Mouse (Mus musculus): ENCODE results near the gene Vmn1r172. TPM values are rescaled to one million over a fixed set of nuclear protein-coding genes. Genes with fewer than 3 reads are reported as not detected.
"Not testable (repeated sequence)": the region's sequence is repeated elsewhere in the genome, so short reads cannot be mapped to it uniquely, and the experiment has no call there.

The Vmn1r172 gene
- polyA plus RNA-seq (2014; fragmentation: Nextera tagmentation; extraction: Ambion mirVana) = not detected in 2 replicates

GRCm38 (mm10) chr7:23658016-23658415 lies at the start of gene Vmn1r172:
Gene Vmn1r172, plus strand, starts transcription at chr7:23658316.
- no peak for ATAC-seq (ENCODE audit: low FRiP score)
- Histone ChIP-seq H3K36me3 (replicated peaks; ENCODE audit: control insufficient read depth, insufficient read depth) (no peaks in the 10 kb centered on the region), H3K9me3 (ENCODE audit: control insufficient read depth, low read length) (no peaks in the 10 kb centered on the region), H3K27ac (no peak within 1 kb of the TSS), H3K4me1 (replicated peaks; ENCODE audit: control insufficient read depth, insufficient read depth, low read length) (no peaks in the 10 kb centered on the region), H3K4me3 (replicated peaks; ENCODE audit: low read length) (no peak within 1 kb of the TSS), H3K27me3 (ENCODE audit: control insufficient read depth, insufficient read depth, low read length) (no peaks in the 10 kb centered on the region), H3K9ac (no peak within 1 kb of the TSS), H3K4me2 (replicated peaks) (no peak within 1 kb of the TSS)
- WGBS = 74% methylated on average over 2 of the region's 2 CpGs
- DNase-seq (ENCODE audit: low spot score) = no peak

DNA sequence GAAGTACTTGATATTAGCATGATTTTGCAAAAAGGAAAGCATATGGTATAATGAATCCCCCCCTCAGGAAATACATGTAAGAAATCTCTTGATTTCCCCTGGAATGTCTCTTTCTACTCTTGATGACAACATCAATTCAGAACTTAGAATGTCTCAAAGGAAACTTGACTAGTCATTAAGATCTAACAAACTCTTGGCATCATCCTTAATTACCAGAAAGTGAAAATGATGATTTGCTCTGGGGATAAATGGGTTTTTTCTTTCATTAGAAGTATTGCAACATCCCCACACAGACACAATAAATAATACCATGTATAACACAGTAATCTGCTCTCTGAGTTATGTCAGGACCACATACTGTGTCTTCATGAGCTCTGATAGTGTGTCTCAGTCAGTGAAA lies 27.7 kb upstream of the Vmn1r172 start, which contains the start of gene Vmn1r171:
Gene Vmn1r171, plus strand, starts transcription at position 301 of the 400 bp plus-strand sequence.
- Histone ChIP-seq H3K27me3 (ENCODE audit: control insufficient read depth, insufficient read depth, low read length) (no peaks in the 10 kb centered on the region), H3K9me3 (ENCODE audit: control insufficient read depth, low read length) (peaks cover 42% of the 10 kb centered on the region), H3K9ac (no peak within 1 kb of the TSS), H3K4me1 (replicated peaks; ENCODE audit: control insufficient read depth, insufficient read depth, low read length) (no peaks in the 10 kb centered on the region), H3K4me2 (replicated peaks) (no peak within 1 kb of the TSS), H3K36me3 (replicated peaks; ENCODE audit: control insufficient read depth, insufficient read depth) (no peaks in the 10 kb centered on the region), H3K4me3 (replicated peaks; ENCODE audit: low read length) (no peak within 1 kb of the TSS), H3K27ac (no peak within 1 kb of the TSS)
- DNase-seq (ENCODE audit: low spot score) (no peak), ATAC-seq (ENCODE audit: low FRiP score) (no peak)

- H3K4me1 ChIP-seq (replicated peaks; ENCODE audit: control insufficient read depth, insufficient read depth, low read length); H3K9ac ChIP-seq; H3K4me3 ChIP-seq (replicated peaks; ENCODE audit: low read length); ATAC-seq (ENCODE audit: low FRiP score); H3K4me2 ChIP-seq (replicated peaks); H3K27me3 ChIP-seq (ENCODE audit: control insufficient read depth, insufficient read depth, low read length); H3K36me3 ChIP-seq (replicated peaks; ENCODE audit: control insufficient read depth, insufficient read depth); H3K27ac ChIP-seq; H3K9me3 ChIP-seq (ENCODE audit: control insufficient read depth, low read length); DNase-seq (ENCODE audit: low spot score): not testable (repeated sequence)
- WGBS = 63% methylated on average over 1 of the region's 1 CpGs
Observed at GRCm38 (mm10) chr7:23700403-23700802, 42.3 kb downstream of the Vmn1r172 start, which contains the start of gene Vmn1r173. Gene Vmn1r173, plus strand, starts transcription at chr7:23700703.

Other genes with a start within 250 kb of the Vmn1r172 start
- not detected in 2 replicates for gene Vmn1r167, start 151.1 kb upstream of the Vmn1r172 start, polyA plus RNA-seq (2014; fragmentation: Nextera tagmentation; extraction: Ambion mirVana)
- not detected in 2 replicates for gene Vmn1r168, start 118.6 kb upstream of the Vmn1r172 start, polyA plus RNA-seq (2014; fragmentation: Nextera tagmentation; extraction: Ambion mirVana)
- not detected in 2 replicates for gene Vmn1r169, start 82.8 kb upstream of the Vmn1r172 start, polyA plus RNA-seq (2014; fragmentation: Nextera tagmentation; extraction: Ambion mirVana)
- gene Vmn1r170, start 52.1 kb upstream of the Vmn1r172 start, polyA plus RNA-seq (2014; fragmentation: Nextera tagmentation; extraction: Ambion mirVana) = not detected in 2 replicates
- not detected in 2 replicates for gene Vmn1r171, start 27.6 kb upstream of the Vmn1r172 start, polyA plus RNA-seq (2014; fragmentation: Nextera tagmentation; extraction: Ambion mirVana)
- not detected in 2 replicates for gene Vmn1r173, start 42.4 kb downstream of the Vmn1r172 start, polyA plus RNA-seq (2014; fragmentation: Nextera tagmentation; extraction: Ambion mirVana)
- not detected in 2 replicates for gene Vmn1r174, start 94.0 kb downstream of the Vmn1r172 start, polyA plus RNA-seq (2014; fragmentation: Nextera tagmentation; extraction: Ambion mirVana)
- gene Vmn1r175, start 152.3 kb downstream of the Vmn1r172 start, polyA plus RNA-seq (2014; fragmentation: Nextera tagmentation; extraction: Ambion mirVana) = not detected in 2 replicates
- gene Vmn1r176, start 179.1 kb downstream of the Vmn1r172 start, polyA plus RNA-seq (2014; fragmentation: Nextera tagmentation; extraction: Ambion mirVana) = not detected in 2 replicates
- gene Vmn1r177, start 208.1 kb downstream of the Vmn1r172 start, polyA plus RNA-seq (2014; fragmentation: Nextera tagmentation; extraction: Ambion mirVana) = not detected in 2 replicates
- gene Vmn1r178, start 233.7 kb downstream of the Vmn1r172 start, polyA plus RNA-seq (2014; fragmentation: Nextera tagmentation; extraction: Ambion mirVana) = not detected in 2 replicates